Mouse (Mus musculus) kidney, embryonic 15.5 days (tissue): ENCODE measurements around the gene Rdh11. TPM values are rescaled to one million over a fixed set of nuclear protein-coding genes. Genes with fewer than 3 reads are reported as not detected.

ENCODE experiments used
- ATAC-seq: fragments of 200-750 bp; cut with Nextera tagmentation; replicated peaks from 2 replicates; pipeline ENCODE4 v1.8.0; 2017; ENCODE audit warnings: moderate TSS enrichment; ENCODE audit not compliant: low FRiP score
- H3K27ac ChIP-seq: fragments of 300-500 bp; sonication (generic); 2 replicates; pipeline ENCODE4 v1.5.1; 2015; ENCODE audit warnings: mild to moderate bottlenecking, inconsistent platforms
- H3K27me3 ChIP-seq: fragments of 300-500 bp; sonication (generic); 2 replicates; pipeline ENCODE4 v1.6.1; 2015; ENCODE audit warnings: inconsistent platforms
- H3K36me3 ChIP-seq: fragments of 300-500 bp; sonication (generic); 2 replicates; pipeline ENCODE4 v1.6.1; 2015; ENCODE audit warnings: inconsistent platforms
- H3K4me1 ChIP-seq: fragments of 300-500 bp; sonication (generic); 2 replicates; pipeline ENCODE4 v1.6.1; 2015; ENCODE audit warnings: inconsistent platforms
- H3K4me2 ChIP-seq: fragments of 300-500 bp; sonication (generic); 2 replicates; pipeline ENCODE4 v1.6.1; 2015; ENCODE audit warnings: moderate library complexity, mild to moderate bottlenecking, inconsistent platforms
- H3K4me3 ChIP-seq: fragments of 300-500 bp; sonication (generic); replicated peaks from 2 replicates; pipeline ENCODE4 v1.5.1; 2015; ENCODE audit warnings: mild to moderate bottlenecking, inconsistent platforms
- H3K9ac ChIP-seq: fragments of 300-500 bp; sonication (generic); 2 replicates; pipeline ENCODE4 v1.6.1; 2015; ENCODE audit warnings: mild to moderate bottlenecking, inconsistent platforms
- H3K9me3 ChIP-seq: fragments of 300-500 bp; sonication (generic); replicated peaks from 2 replicates; pipeline ENCODE4 v1.6.1; 2016; ENCODE audit warnings: inconsistent platforms
- WGBS: fragments of 180-500 bp; shearing (Covaris S2); methylation state at CpG from one replicate; pipeline ENCODE4 v1.1.7; 2015; ENCODE audit warnings: mixed read lengths; 5-methylcytosine and 5-hydroxymethylcytosine counted together
- polyA plus RNA-seq: library from polyadenylated mRNA; unstranded; fragments of >200 nt; fragmentation: Nextera tagmentation; extraction: Ambion mirVana; gene quantifications from 2 replicates; pipeline ENCODE4 v1.2.1, GENCODE M21; 2015

Rdh11 gene
- polyA plus RNA-seq, 1 experiment from 2014 or later = 25.9 TPM

DNA sequence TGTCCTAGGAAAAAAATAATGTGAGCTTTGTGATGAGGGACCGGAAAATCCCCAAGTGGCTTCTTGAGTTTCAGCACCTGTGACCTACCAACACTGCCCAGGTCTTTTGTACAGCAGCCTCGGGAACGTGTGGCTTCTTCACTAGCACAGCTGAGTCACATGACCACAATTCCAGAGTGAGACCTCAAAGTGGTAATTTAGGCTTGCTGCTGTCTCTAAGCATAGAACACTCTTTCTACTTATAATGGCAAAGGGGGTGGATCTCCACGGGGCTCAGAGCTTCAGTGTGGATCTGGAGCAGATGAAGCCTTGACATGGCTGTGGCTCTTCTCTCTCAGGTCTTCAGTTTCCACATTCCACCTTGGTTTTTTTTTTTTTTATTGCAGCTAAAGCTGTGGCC is 57.0 kb downstream of the Rdh11 start:
- Histone ChIP-seq H3K4me3 (no peak overlapping the region), H3K4me1 (peaks cover 26% of the 10 kb centered on the region), H3K36me3 (no peaks in the 10 kb centered on the region), H3K4me2 (0 out of 2 replicates have a peak overlapping the region, but pooled peaks have one; percentile 5), H3K27me3 (peaks cover 36% of the 10 kb centered on the region), H3K27ac (peak overlapping the region; percentile 34; the same call in 1 of the 2 replicates), H3K9ac (no peak overlapping the region), H3K9me3 (no peaks in the 10 kb centered on the region)
- WGBS = 29% methylated on average over 4 of the region's 4 CpGs
- no peak for ATAC-seq

DNA sequence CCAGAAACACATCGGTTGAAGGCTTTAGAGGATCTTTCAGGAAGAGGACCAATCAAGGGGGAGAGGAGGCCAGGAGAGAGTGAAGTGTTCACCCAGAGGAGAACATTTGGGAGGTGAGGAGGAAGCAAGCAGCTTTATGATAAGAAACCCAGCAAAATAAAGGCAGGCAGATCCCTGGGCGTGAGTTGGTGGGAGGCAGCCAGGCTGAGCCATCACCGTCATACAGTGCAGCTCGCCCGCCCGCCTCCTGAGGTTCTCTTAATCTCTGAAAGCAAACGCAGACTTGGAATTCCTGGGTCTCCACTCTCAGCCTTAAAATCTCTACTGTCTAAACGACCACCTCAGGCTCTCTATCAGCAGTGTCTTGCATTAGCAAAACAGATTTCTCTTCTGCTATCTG is 57.4 kb downstream of the Rdh11 start:
- Histone ChIP-seq H3K9ac (no peak overlapping the region), H3K9me3 (no peaks in the 10 kb centered on the region), H3K4me1 (peaks cover 26% of the 10 kb centered on the region), H3K27me3 (peaks cover 40% of the 10 kb centered on the region), H3K36me3 (no peaks in the 10 kb centered on the region), H3K27ac (0 out of 2 replicates have a peak overlapping the region, but pooled peaks have one; percentile 34), H3K4me3 (no peak overlapping the region), H3K4me2 (no peak overlapping the region)
- no peak for ATAC-seq
- WGBS = 44% methylated on average over 8 of the region's 8 CpGs

DNA sequence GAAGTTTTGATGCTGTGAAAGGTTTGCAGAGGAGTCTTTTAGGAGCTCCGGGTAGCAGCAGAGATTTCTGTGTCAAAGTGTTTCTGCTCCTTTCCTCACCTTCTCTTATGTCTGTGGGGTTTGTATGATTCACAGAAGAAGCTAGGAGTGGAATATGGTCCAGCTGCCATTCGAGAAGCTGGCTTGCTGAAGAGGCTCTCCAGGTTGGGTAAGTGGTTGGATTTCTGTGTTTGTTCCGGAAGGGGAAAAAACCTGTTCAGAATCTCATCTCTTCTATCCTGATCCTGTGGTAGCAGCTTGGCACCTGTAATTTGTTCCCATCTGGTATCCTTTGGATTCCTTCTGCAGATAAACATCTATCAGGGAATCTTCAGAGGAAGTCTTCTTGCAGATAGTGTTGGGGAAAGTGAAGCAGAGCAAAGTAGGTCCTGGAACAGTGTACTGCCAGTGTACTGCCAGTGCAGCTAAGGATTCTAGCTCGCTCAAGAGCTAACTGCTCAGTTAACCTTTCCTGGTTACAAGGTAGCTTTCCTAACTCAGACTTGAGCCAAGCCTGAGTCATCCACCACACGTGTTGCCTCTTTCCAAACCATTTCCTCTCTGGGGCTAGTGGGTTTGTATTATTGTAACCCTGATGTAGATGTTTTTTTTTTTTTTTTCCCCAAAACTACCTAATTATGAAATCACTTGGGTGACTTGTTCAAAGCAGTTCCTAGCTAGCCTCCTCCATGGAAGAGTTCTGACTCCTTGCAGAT is 60.2 kb downstream of the Rdh11 start:
- H3K9me3 ChIP-seq = no peaks in the 10 kb centered on the region
- 0 out of 2 replicates have a peak overlapping the region, but pooled peaks have one; percentile 35 for H3K9ac ChIP-seq
- ATAC-seq = no peak
- peak overlapping the region; percentile 93 for H3K4me2 ChIP-seq
- H3K4me1 ChIP-seq = peaks cover 26% of the 10 kb centered on the region
- WGBS = 23% methylated on average over 5 of the region's 5 CpGs
- H3K27me3 ChIP-seq = peaks cover 43% of the 10 kb centered on the region
- no peak overlapping the region for H3K27ac ChIP-seq
- H3K4me3 ChIP-seq = peak overlapping the region; percentile 52
- H3K36me3 ChIP-seq = no peaks in the 10 kb centered on the region

DNA sequence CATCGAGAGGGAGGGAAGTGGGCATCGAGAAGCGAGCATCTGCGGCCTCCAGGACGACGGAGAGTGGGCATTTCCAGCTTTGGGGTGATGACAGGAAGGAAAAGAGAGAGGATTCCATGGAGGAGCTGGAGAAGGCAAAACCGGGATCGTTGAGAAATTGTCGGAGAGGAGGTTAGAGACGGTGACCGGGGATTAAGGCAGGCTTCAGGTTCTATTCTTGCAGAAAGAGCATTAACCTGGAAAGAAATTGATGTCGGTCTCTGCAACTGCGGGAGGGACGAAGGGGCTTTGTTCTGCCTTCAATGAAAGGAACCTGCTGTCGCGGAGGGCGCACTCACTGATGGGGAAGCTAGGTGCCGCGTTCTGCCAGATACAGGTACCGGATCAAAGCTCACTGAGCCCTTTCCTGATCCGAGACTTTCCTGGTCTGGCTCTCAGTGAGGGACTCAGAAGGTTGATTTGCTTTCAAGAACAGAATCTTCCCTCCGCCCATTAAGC is 60.9 kb downstream of the Rdh11 start:
- Histone ChIP-seq H3K27me3 (peaks cover 43% of the 10 kb centered on the region), H3K9ac (peak overlapping the region; percentile 35; the same call in 1 of the 2 replicates), H3K4me2 (peak overlapping the region; percentile 93), H3K36me3 (no peaks in the 10 kb centered on the region), H3K4me3 (peak overlapping the region; percentile 52), H3K9me3 (no peaks in the 10 kb centered on the region), H3K27ac (no peak overlapping the region), H3K4me1 (peaks cover 26% of the 10 kb centered on the region)
- under 1% methylated on average over 22 of the region's 22 CpGs for WGBS
- no peak for ATAC-seq

DNA sequence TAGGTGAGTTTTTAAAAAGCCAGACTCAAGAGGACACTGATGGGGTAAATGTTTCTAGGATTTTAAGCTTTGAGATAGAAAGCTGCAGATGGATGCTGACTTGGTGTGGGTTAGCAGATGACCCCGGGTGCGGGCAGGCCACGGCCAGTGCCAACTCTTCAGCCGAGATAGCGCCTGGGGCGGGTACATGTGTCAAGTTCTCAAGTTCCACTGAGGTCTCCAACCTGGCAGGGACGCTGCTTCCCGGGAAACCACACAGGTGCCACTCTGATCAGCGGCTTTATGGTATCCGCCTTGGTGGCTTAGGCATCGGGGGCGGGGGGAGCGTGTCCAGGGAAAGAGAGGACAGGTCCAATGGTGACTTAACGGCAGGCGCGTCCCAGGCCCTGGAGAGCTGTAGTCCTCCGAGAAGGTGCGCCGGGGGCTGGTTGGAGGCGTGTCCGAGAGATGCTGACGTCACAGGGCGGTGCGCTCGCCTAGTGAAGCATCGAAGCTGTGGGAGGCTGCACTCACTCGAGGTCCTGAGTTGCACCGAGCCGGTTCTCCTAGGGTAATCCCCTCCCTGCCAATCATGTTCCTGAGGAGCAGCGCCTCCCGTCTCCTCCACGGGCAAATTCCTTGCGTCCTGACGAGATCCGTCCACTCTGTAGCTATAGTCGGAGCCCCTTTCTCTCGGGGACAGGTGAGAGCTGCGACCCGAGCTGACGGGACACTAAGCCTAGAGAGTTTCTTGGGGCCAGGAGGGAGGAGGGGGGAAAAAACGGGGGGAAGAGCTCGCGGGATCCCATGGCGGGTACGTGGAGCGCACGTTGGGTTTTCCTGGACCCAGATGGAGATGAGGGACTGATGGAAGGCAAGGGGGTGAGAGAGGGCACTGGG is 61.6 kb downstream of the Rdh11 start, which contains the start of gene Arg2:
Gene Arg2, plus strand, starts transcription at position 479 of the 879 bp plus-strand sequence.
- Histone ChIP-seq H3K27ac (no peak within 1 kb of the TSS), H3K9me3 (no peaks in the 10 kb centered on the region), H3K4me3 (peak within 1 kb of the TSS; percentile 52), H3K36me3 (no peaks in the 10 kb centered on the region), H3K27me3 (peaks cover 43% of the 10 kb centered on the region), H3K4me2 (peak within 1 kb of the TSS; percentile 93), H3K4me1 (peaks cover 25% of the 10 kb centered on the region), H3K9ac (peak within 1 kb of the TSS; percentile 35; the same call in 1 of the 2 replicates)
- peak; percentile 99 for ATAC-seq
- under 1% methylated on average over 47 of the region's 47 CpGs for whole genome bisulfite sequencing

Other genes with a start within 250 kb of the Rdh11 start
- gene Tmem229b, start 184.7 kb downstream of the Rdh11 start, polyA plus RNA-seq = 4.2 and 4.5 TPM in 2 replicates
- 6.3 and 7.0 TPM in 2 replicates for gene Plekhh1, start 163.1 kb downstream of the Rdh11 start, polyA plus RNA-seq
- 31.7 and 36.2 TPM in 2 replicates for gene Pigh, start 102.6 kb downstream of the Rdh11 start, polyA plus RNA-seq
- gene Arg2, start 61.5 kb downstream of the Rdh11 start, polyA plus RNA-seq = 13.2 and 14.6 TPM in 2 replicates
- gene Vti1b, start 19.6 kb downstream of the Rdh11 start, polyA plus RNA-seq = 97.7 and 101 TPM in 2 replicates
- gene Rdh12, start 16.6 kb upstream of the Rdh11 start, polyA plus RNA-seq = 2.4 and 3.1 TPM in 2 replicates
- gene Zfyve26, start 104.0 kb upstream of the Rdh11 start, polyA plus RNA-seq = 14.4 and 15.4 TPM in 2 replicates
- gene Rad51b, start 105.0 kb upstream of the Rdh11 start, polyA plus RNA-seq = 7.8 and 8.2 TPM in 2 replicates